Mouse (Mus musculus): ENCODE data around the gene Notch2. TPM values are rescaled to one million over a fixed set of nuclear protein-coding genes. Genes with fewer than 3 reads are reported as not detected.

Notch2 gene
- polyA plus RNA-seq, 1 experiment, result 22.9 TPM

- peaks cover 5% of the 10 kb centered on the region for H3K4me1 ChIP-seq (ENCODE audit: control insufficient read depth, insufficient read depth, low read length)
- no peak overlapping the region for H3K4me3 ChIP-seq (replicated peaks; ENCODE audit: control insufficient read depth, low read depth, low read length)
- no peak overlapping the region for H3K27ac ChIP-seq (ENCODE audit: control insufficient read depth, insufficient read depth, low read depth, low read length, poor library complexity)
- 44% methylated on average over 1 of the region's 1 CpGs for WGBS
- TF ChIP-seq POLR2A (IDR thresholded peaks at IDR 0.05; ENCODE audit: borderline replicate concordance, control insufficient read depth, low read depth, low read length), result no peak
- TF ChIP-seq CTCF (IDR thresholded peaks at IDR 0.05; ENCODE audit: control insufficient read depth, insufficient read depth, low read length), result no peak
Observed at GRCm38 (mm10) chr3:98053817-98054216, 40.5 kb downstream of the Notch2 start.

- TF ChIP-seq CTCF (IDR thresholded peaks at IDR 0.05; ENCODE audit: control insufficient read depth, insufficient read depth, low read length) (no peak), POLR2A (IDR thresholded peaks at IDR 0.05; ENCODE audit: borderline replicate concordance, control insufficient read depth, low read depth, low read length) (no peak)
- 67% methylated on average over 8 of the region's 8 CpGs for WGBS
- Histone ChIP-seq H3K27ac (ENCODE audit: control insufficient read depth, insufficient read depth, low read depth, low read length, poor library complexity) (no peak overlapping the region), H3K4me3 (replicated peaks; ENCODE audit: control insufficient read depth, low read depth, low read length) (no peak overlapping the region), H3K4me1 (ENCODE audit: control insufficient read depth, insufficient read depth, low read length) (peaks cover 7% of the 10 kb centered on the region)
Observed at GRCm38 (mm10) chr3:98054334-98055007, 41.1 kb downstream of the Notch2 start.

- peaks cover 7% of the 10 kb centered on the region for H3K4me1 ChIP-seq (ENCODE audit: control insufficient read depth, insufficient read depth, low read length)
- 53% methylated on average over 6 of the region's 6 CpGs for WGBS
- H3K4me3 ChIP-seq (replicated peaks; ENCODE audit: control insufficient read depth, low read depth, low read length), result no peak overlapping the region
- TF ChIP-seq CTCF (IDR thresholded peaks at IDR 0.05; ENCODE audit: control insufficient read depth, insufficient read depth, low read length) (no peak), POLR2A (IDR thresholded peaks at IDR 0.05; ENCODE audit: borderline replicate concordance, control insufficient read depth, low read depth, low read length) (no peak)
- H3K27ac ChIP-seq (ENCODE audit: control insufficient read depth, insufficient read depth, low read depth, low read length, poor library complexity), result no peak overlapping the region
Observed at GRCm38 (mm10) chr3:98055008-98055345, 41.6 kb downstream of the Notch2 start.

- Histone ChIP-seq H3K4me1 (ENCODE audit: control insufficient read depth, insufficient read depth, low read length) (peaks cover 7% of the 10 kb centered on the region), H3K4me3 (replicated peaks; ENCODE audit: control insufficient read depth, low read depth, low read length) (no peak overlapping the region), H3K27ac (ENCODE audit: control insufficient read depth, insufficient read depth, low read depth, low read length, poor library complexity) (peak overlapping the region; percentile 40)
- WGBS, result 55% methylated on average over 20 of the region's 20 CpGs
- TF ChIP-seq POLR2A (IDR thresholded peaks at IDR 0.05; ENCODE audit: borderline replicate concordance, control insufficient read depth, low read depth, low read length), result no peak
- no peak for TF ChIP-seq CTCF (IDR thresholded peaks at IDR 0.05; ENCODE audit: control insufficient read depth, insufficient read depth, low read length)
Observed at GRCm38 (mm10) chr3:98055808-98056728, 42.7 kb downstream of the Notch2 start.

GRCm38 (mm10) chr3:98056956-98057365, 43.6 kb downstream of the Notch2 start:
- TF ChIP-seq POLR2A (IDR thresholded peaks at IDR 0.05; ENCODE audit: borderline replicate concordance, control insufficient read depth, low read depth, low read length), result no peak
- no peak for TF ChIP-seq CTCF (IDR thresholded peaks at IDR 0.05; ENCODE audit: control insufficient read depth, insufficient read depth, low read length)
- H3K27ac ChIP-seq (ENCODE audit: control insufficient read depth, insufficient read depth, low read depth, low read length, poor library complexity), result no peak overlapping the region
- no peak overlapping the region for H3K4me3 ChIP-seq (replicated peaks; ENCODE audit: control insufficient read depth, low read depth, low read length)
- H3K4me1 ChIP-seq (ENCODE audit: control insufficient read depth, insufficient read depth, low read length), result peaks cover 9% of the 10 kb centered on the region
- whole genome bisulfite sequencing, result 33% methylated on average over 6 of the region's 6 CpGs

GRCm38 (mm10) chr3:98059076-98059475, 45.7 kb downstream of the Notch2 start:
- Histone ChIP-seq H3K4me3 (replicated peaks; ENCODE audit: control insufficient read depth, low read depth, low read length) (no peak overlapping the region), H3K4me1 (ENCODE audit: control insufficient read depth, insufficient read depth, low read length) (peaks cover 10% of the 10 kb centered on the region), H3K27ac (ENCODE audit: control insufficient read depth, insufficient read depth, low read depth, low read length, poor library complexity) (no peak overlapping the region)
- no peak for TF ChIP-seq POLR2A (IDR thresholded peaks at IDR 0.05; ENCODE audit: borderline replicate concordance, control insufficient read depth, low read depth, low read length)
- no peak for TF ChIP-seq CTCF (IDR thresholded peaks at IDR 0.05; ENCODE audit: control insufficient read depth, insufficient read depth, low read length)
- WGBS, result 74% methylated on average over 4 of the region's 4 CpGs

GRCm38 (mm10) chr3:98060981-98061660, 47.8 kb downstream of the Notch2 start:
- 28% methylated on average over 7 of the region's 7 CpGs for WGBS
- no peak overlapping the region for H3K27ac ChIP-seq (ENCODE audit: control insufficient read depth, insufficient read depth, low read depth, low read length, poor library complexity)
- TF ChIP-seq POLR2A (IDR thresholded peaks at IDR 0.05; ENCODE audit: borderline replicate concordance, control insufficient read depth, low read depth, low read length) (no peak), CTCF (IDR thresholded peaks at IDR 0.05; ENCODE audit: control insufficient read depth, insufficient read depth, low read length) (no peak)
- peaks cover 14% of the 10 kb centered on the region for H3K4me1 ChIP-seq (ENCODE audit: control insufficient read depth, insufficient read depth, low read length)
- no peak overlapping the region for H3K4me3 ChIP-seq (replicated peaks; ENCODE audit: control insufficient read depth, low read depth, low read length)

Data from bone marrow, adult 2 months (tissue).